Mouse (Mus musculus) hindbrain, embryonic 12.5 days (tissue): ENCODE results near the gene Ttc23. TPM values are rescaled to one million over a fixed set of nuclear protein-coding genes. Genes with fewer than 3 reads are reported as not detected.
A peak's percentile ranks its signal among the peaks of the same experiment; 100 is the strongest.

Experiments used
- ATAC-seq: fragments of 200-750 bp; cut with Nextera tagmentation; 2 replicates; pipeline ENCODE4 v1.8.0; 2017; ENCODE audit warnings: moderate TSS enrichment; ENCODE audit not compliant: low FRiP score
- H3K27ac ChIP-seq: fragments of 300-500 bp; sonication (generic); 2 replicates; pipeline ENCODE4 v1.5.1; 2016; ENCODE audit warnings: mild to moderate bottlenecking
- H3K27me3 ChIP-seq: fragments of 300-500 bp; sonication (generic); 2 replicates; pipeline ENCODE4 v1.6.1; 2016; ENCODE audit warnings: mild to moderate bottlenecking
- H3K36me3 ChIP-seq: fragments of 300-500 bp; sonication (generic); 2 replicates; pipeline ENCODE4 v1.6.1; 2016; ENCODE audit warnings: mild to moderate bottlenecking
- H3K4me1 ChIP-seq: fragments of 300-500 bp; sonication (generic); 2 replicates; pipeline ENCODE4 v1.6.1; 2016
- H3K4me2 ChIP-seq: fragments of 300-500 bp; sonication (generic); replicated peaks from 2 replicates; pipeline ENCODE4 v1.6.1; 2016; ENCODE audit warnings: mild to moderate bottlenecking
- H3K4me3 ChIP-seq: fragments of 300-500 bp; sonication (generic); 2 replicates; pipeline ENCODE4 v1.5.1; 2016; ENCODE audit warnings: mild to moderate bottlenecking
- H3K9ac ChIP-seq: fragments of 300-500 bp; sonication (generic); 2 replicates; pipeline ENCODE4 v1.6.1; 2016; ENCODE audit warnings: mild to moderate bottlenecking, moderate library complexity
- H3K9me3 ChIP-seq: fragments of 300-500 bp; sonication (generic); replicated peaks from 2 replicates; pipeline ENCODE4 v1.6.1; 2016; ENCODE audit warnings: mild to moderate bottlenecking
- WGBS: fragments of 180-500 bp; shearing (Covaris S2); methylation state at CpG from one replicate; pipeline ENCODE4 v1.1.7; 2016; 5-methylcytosine and 5-hydroxymethylcytosine counted together
- polyA plus RNA-seq: library from polyadenylated mRNA; unstranded; fragments of >200 nt; fragmentation: Nextera tagmentation; extraction: Ambion mirVana; gene quantifications from 2 replicates; pipeline ENCODE4 v1.2.1, GENCODE M21; 2016

Gene Ttc23
- polyA plus RNA-seq, 1 experiment from 2014 or later: 31.6 TPM

GRCm38 (mm10) chr7:67758506-67758857 is 111.3 kb downstream of the Ttc23 start:
- peak overlapping the region; percentile 68 for H3K9ac ChIP-seq
- no peaks in the 10 kb centered on the region for H3K9me3 ChIP-seq
- WGBS: 1% methylated on average over 19 of the region's 19 CpGs
- peaks cover 19% of the 10 kb centered on the region for H3K27me3 ChIP-seq
- peak overlapping the region; percentile 99 for H3K4me2 ChIP-seq
- H3K27ac ChIP-seq: 0 out of 2 replicates have a peak overlapping the region, but pooled peaks have one; percentile 68
- H3K4me3 ChIP-seq: peak overlapping the region; percentile 64
- H3K4me1 ChIP-seq: peaks cover 11% of the 10 kb centered on the region
- H3K36me3 ChIP-seq: no peaks in the 10 kb centered on the region
- peak; percentile 4; the same call in 1 of the 2 replicates for ATAC-seq

GRCm38 (mm10) chr7:67758858-67759628 is 111.8 kb downstream of the Ttc23 start:
- Histone ChIP-seq H3K9ac (peak overlapping the region; percentile 68), H3K27me3 (peaks cover 19% of the 10 kb centered on the region), H3K4me2 (peak overlapping the region; percentile 99), H3K4me3 (peak overlapping the region; percentile 64), H3K9me3 (no peaks in the 10 kb centered on the region), H3K4me1 (peaks cover 11% of the 10 kb centered on the region), H3K27ac (peak overlapping the region; percentile 68; the same call in 1 of the 2 replicates), H3K36me3 (no peaks in the 10 kb centered on the region)
- under 1% methylated on average over 90 of the region's 92 CpGs for WGBS
- peak; percentile 83 for ATAC-seq

GRCm38 (mm10) chr7:67759629-67759995 is 112.4 kb downstream of the Ttc23 start, which contains the start of gene Synm:
Gene Synm, minus strand, starts transcription at chr7:67759742.
- Histone ChIP-seq H3K4me1 (peaks cover 11% of the 10 kb centered on the region), H3K4me2 (peak within 1 kb of the TSS; percentile 99), H3K27ac (peak within 1 kb of the TSS; percentile 68; the same call in 1 of the 2 replicates), H3K9me3 (no peaks in the 10 kb centered on the region), H3K4me3 (peak within 1 kb of the TSS; percentile 64), H3K36me3 (no peaks in the 10 kb centered on the region), H3K27me3 (peaks cover 19% of the 10 kb centered on the region), H3K9ac (peak within 1 kb of the TSS; percentile 68)
- 0% methylated on average over 36 of the region's 37 CpGs for WGBS
- peak; percentile 89 for ATAC-seq

GRCm38 (mm10) chr7:67763625-67764024 is 116.4 kb downstream of the Ttc23 start:
- peaks cover 5% of the 10 kb centered on the region for H3K4me1 ChIP-seq

GRCm38 (mm10) chr7:67768125-67768524 is 120.9 kb downstream of the Ttc23 start:
- no peak overlapping the region for H3K9ac ChIP-seq
- no peak overlapping the region for H3K4me3 ChIP-seq
- H3K36me3 ChIP-seq: no peaks in the 10 kb centered on the region
- WGBS: 92% methylated on average over 3 of the region's 3 CpGs
- H3K27me3 ChIP-seq: no peaks in the 10 kb centered on the region; the same call in 1 of the 2 replicates
- no peak overlapping the region for H3K4me2 ChIP-seq
- no peaks in the 10 kb centered on the region for H3K4me1 ChIP-seq
- ATAC-seq: no peak
- H3K9me3 ChIP-seq: no peaks in the 10 kb centered on the region
- no peak overlapping the region for H3K27ac ChIP-seq

More at GRCm38 (mm10) chr7:67763625-67764024, 116.4 kb downstream of the Ttc23 start:
- H3K27me3 ChIP-seq: peaks cover 3% of the 10 kb centered on the region
- H3K4me3 ChIP-seq: no peak overlapping the region
- H3K36me3 ChIP-seq: no peaks in the 10 kb centered on the region
- ATAC-seq: no peak
- no peak overlapping the region for H3K9ac ChIP-seq
- no peak overlapping the region for H3K4me2 ChIP-seq
- H3K9me3 ChIP-seq: no peaks in the 10 kb centered on the region
- 73% methylated on average over 3 of the region's 3 CpGs for WGBS
- H3K27ac ChIP-seq: no peak overlapping the region

- Histone ChIP-seq H3K27ac (no peak overlapping the region), H3K36me3 (no peaks in the 10 kb centered on the region), H3K9ac (no peak overlapping the region), H3K9me3 (no peaks in the 10 kb centered on the region), H3K4me1 (no peaks in the 10 kb centered on the region), H3K4me3 (no peak overlapping the region), H3K27me3 (no peaks in the 10 kb centered on the region; the same call in 1 of the 2 replicates), H3K4me2 (no peak overlapping the region)
- ATAC-seq: no peak
- WGBS: 94% methylated on average over 5 of the region's 5 CpGs
These were observed 122.3 kb downstream of the Ttc23 start for GRCm38 (mm10) chr7:67769487-67769886.

GRCm38 (mm10) chr7:67772231-67772630 is 125.0 kb downstream of the Ttc23 start:
- no peak overlapping the region for H3K9ac ChIP-seq
- H3K9me3 ChIP-seq: no peaks in the 10 kb centered on the region
- WGBS: 92% methylated on average over 9 of the region's 9 CpGs
- no peaks in the 10 kb centered on the region for H3K27me3 ChIP-seq
- no peak overlapping the region for H3K4me3 ChIP-seq
- ATAC-seq: no peak
- peaks cover 3% of the 10 kb centered on the region; the same call in 1 of the 2 replicates for H3K4me1 ChIP-seq
- H3K36me3 ChIP-seq: no peaks in the 10 kb centered on the region
- no peak overlapping the region for H3K27ac ChIP-seq
- H3K4me2 ChIP-seq: no peak overlapping the region

GRCm38 (mm10) chr7:67775623-67776022 is 128.4 kb downstream of the Ttc23 start:
- Histone ChIP-seq H3K4me3 (no peak overlapping the region), H3K36me3 (no peaks in the 10 kb centered on the region), H3K4me2 (no peak overlapping the region), H3K9ac (no peak overlapping the region), H3K4me1 (peaks cover 3% of the 10 kb centered on the region; the same call in 1 of the 2 replicates), H3K9me3 (no peaks in the 10 kb centered on the region), H3K27me3 (no peaks in the 10 kb centered on the region), H3K27ac (no peak overlapping the region)
- ATAC-seq: no peak
- WGBS: 77% methylated on average over 3 of the region's 3 CpGs

- no peaks in the 10 kb centered on the region for H3K36me3 ChIP-seq
- no peak overlapping the region for H3K4me2 ChIP-seq
- no peak overlapping the region for H3K9ac ChIP-seq
- no peaks in the 10 kb centered on the region for H3K27me3 ChIP-seq
- H3K4me3 ChIP-seq: no peak overlapping the region
- H3K4me1 ChIP-seq: peaks cover 3% of the 10 kb centered on the region; the same call in 1 of the 2 replicates
- H3K27ac ChIP-seq: no peak overlapping the region
- no peak for ATAC-seq
- WGBS: 54% methylated on average over 12 of the region's 12 CpGs
- no peaks in the 10 kb centered on the region for H3K9me3 ChIP-seq
These were observed 129.6 kb downstream of the Ttc23 start for GRCm38 (mm10) chr7:67776636-67777305.

- Histone ChIP-seq H3K36me3 (no peaks in the 10 kb centered on the region), H3K9me3 (no peaks in the 10 kb centered on the region), H3K27me3 (no peaks in the 10 kb centered on the region), H3K4me3 (no peak overlapping the region), H3K27ac (no peak overlapping the region), H3K4me2 (no peak overlapping the region), H3K9ac (no peak overlapping the region), H3K4me1 (no peaks in the 10 kb centered on the region; the same call in 1 of the 2 replicates)
- 60% methylated on average over 2 of the region's 2 CpGs for WGBS
- ATAC-seq: no peak
These were observed 140.7 kb downstream of the Ttc23 start for GRCm38 (mm10) chr7:67787861-67788260.

- 16% methylated on average over 10 of the region's 10 CpGs for WGBS
- ATAC-seq: 0 out of 2 replicates have a peak, but pooled peaks have one; percentile 63
- Histone ChIP-seq H3K4me1 (no peaks in the 10 kb centered on the region; the same call in 1 of the 2 replicates), H3K9me3 (no peaks in the 10 kb centered on the region), H3K36me3 (no peaks in the 10 kb centered on the region), H3K9ac (no peak overlapping the region), H3K4me2 (no peak overlapping the region), H3K27me3 (no peaks in the 10 kb centered on the region), H3K27ac (no peak overlapping the region), H3K4me3 (no peak overlapping the region)
These were observed 141.5 kb downstream of the Ttc23 start for GRCm38 (mm10) chr7:67788713-67789112.

- Histone ChIP-seq H3K4me3 (no peak overlapping the region), H3K9ac (no peak overlapping the region), H3K27me3 (no peaks in the 10 kb centered on the region), H3K4me1 (no peaks in the 10 kb centered on the region; the same call in 1 of the 2 replicates), H3K36me3 (no peaks in the 10 kb centered on the region), H3K9me3 (no peaks in the 10 kb centered on the region), H3K4me2 (no peak overlapping the region), H3K27ac (no peak overlapping the region)
- no peak for ATAC-seq
- 61% methylated on average over 7 of the region's 7 CpGs for WGBS
These were observed 144.0 kb downstream of the Ttc23 start for GRCm38 (mm10) chr7:67791256-67791655.
